Mouse (Mus musculus) G1E (cell line): ENCODE measurements around the gene Kcnma1. TPM values are rescaled to one million over a fixed set of nuclear protein-coding genes. Genes with fewer than 3 reads are reported as not detected.
A peak's percentile ranks its signal among the peaks of the same experiment; 100 is the strongest.

Experiments
- ATAC-seq: 2 replicates; pipeline ENCODE4 v1.8.0; 2016; ENCODE audit warnings: mild to moderate bottlenecking; ENCODE audit not compliant: insufficient number of reproducible peaks, poor library complexity, low FRiP score, severe bottlenecking; ENCODE audit errors: extremely low read depth
- DNase-seq: peaks from one replicate; pipeline ENCODE4 v3.0.0; 2012; ENCODE audit warnings: low spot score
- H3K27me3 ChIP-seq: 2 replicates; pipeline ENCODE4 v1.6.1; 2012; ENCODE audit warnings: mild to moderate bottlenecking, low read length, inconsistent platforms; ENCODE audit not compliant: insufficient read depth
- H3K36me3 ChIP-seq: replicated peaks from 2 replicates; pipeline ENCODE3; 2012; ENCODE audit warnings: mild to moderate bottlenecking, inconsistent platforms
- H3K4me1 ChIP-seq: 2 replicates; pipeline ENCODE4 v1.6.1; 2012; ENCODE audit warnings: low read depth, low read length, inconsistent platforms, mixed read lengths; ENCODE audit not compliant: insufficient read depth
- H3K4me3 ChIP-seq: 2 replicates; pipeline ENCODE4 v1.5.1; 2012; ENCODE audit warnings: low read depth, mild to moderate bottlenecking, inconsistent platforms, low read length, moderate library complexity, mixed read lengths
- H3K9me3 ChIP-seq: replicated peaks from 2 replicates; pipeline ENCODE4 v1.6.1; 2012; ENCODE audit warnings: inconsistent platforms
- CTCF ChIP-seq: IDR thresholded peaks from 2 replicates; pipeline ENCODE4 v1.5.1; 2012; ENCODE audit warnings: low read depth, low read length, inconsistent platforms, mixed read lengths
- GATA1 ChIP-seq: IDR thresholded peaks from 2 replicates; pipeline ENCODE4 v1.6.1; 2012; ENCODE audit warnings: borderline replicate concordance, low read length, inconsistent platforms, mixed read lengths
- GATA2 ChIP-seq: IDR thresholded peaks from 2 replicates; pipeline ENCODE4 v1.6.1; 2012; ENCODE audit warnings: low read depth, low read length, inconsistent platforms, borderline replicate concordance
- POLR2AphosphoS5 ChIP-seq: IDR thresholded peaks from 2 replicates; pipeline ENCODE4 v1.6.1; 2012; ENCODE audit warnings: low read depth, low read length, inconsistent platforms; ENCODE audit not compliant: insufficient replicate concordance
- TAL1 ChIP-seq: conservative IDR thresholded peaks from 2 replicates; pipeline ENCODE4 v1.6.1; 2012; ENCODE audit warnings: low read depth, low read length, inconsistent platforms, mixed read lengths
- polyA plus RNA-seq: library from polyadenylated mRNA; stranded (reverse); fragments of >175 nt; gene quantifications from 2 replicates; pipeline ENCODE4 v1.2.3, GENCODE M21; 2012
- total RNA-seq, 2 experiments: library from RNA; stranded (forward) in 1 of 2; stranded (reverse) in 1 of 2; fragments of 200-1000 nt in 1 of 2; fragments of >200 nt in 1 of 2; fragmentation: Nextera tagmentation in 1 of 2; gene quantifications; 2 replicates each; pipeline ENCODE4 v1.2.3; 2014 to 2017

The Kcnma1 gene
- total and polyA plus RNA-seq, 3 experiments, result 0.27 TPM; not detected in 2

- Histone ChIP-seq H3K4me3 (no peak overlapping the region), H3K4me1 (no peaks in the 10 kb centered on the region), H3K27me3 (no peaks in the 10 kb centered on the region), H3K9me3 (no peaks in the 10 kb centered on the region), H3K36me3 (no peaks in the 10 kb centered on the region)
- TF ChIP-seq GATA2, result no peak
- TF ChIP-seq TAL1, result no peak
- no peak for TF ChIP-seq POLR2AphosphoS5
- TF ChIP-seq GATA1, result no peak
- no peak for TF ChIP-seq CTCF
- DNase-seq, result no peak
- ATAC-seq, result no peak
These were observed 325.8 kb downstream of the Kcnma1 start for GRCm38 (mm10) chr14:23688513-23688912.

- ATAC-seq (no peak), DNase-seq (no peak)
- Histone ChIP-seq H3K4me1 (no peaks in the 10 kb centered on the region), H3K36me3 (no peaks in the 10 kb centered on the region), H3K27me3 (no peaks in the 10 kb centered on the region), H3K4me3 (no peak overlapping the region), H3K9me3 (no peaks in the 10 kb centered on the region)
- TF ChIP-seq GATA2, result no peak
- no peak for TF ChIP-seq POLR2AphosphoS5
- no peak for TF ChIP-seq GATA1
- TF ChIP-seq TAL1, result no peak
- TF ChIP-seq CTCF, result no peak
These were observed 329.7 kb downstream of the Kcnma1 start for GRCm38 (mm10) chr14:23684463-23685066.

- Histone ChIP-seq H3K4me1 (no peaks in the 10 kb centered on the region), H3K4me3 (no peak overlapping the region), H3K36me3 (no peaks in the 10 kb centered on the region), H3K27me3 (no peaks in the 10 kb centered on the region), H3K9me3 (no peaks in the 10 kb centered on the region)
- no peak for ATAC-seq
- no peak for TF ChIP-seq CTCF
- no peak for TF ChIP-seq GATA1
- no peak for TF ChIP-seq GATA2
- no peak for TF ChIP-seq TAL1
- TF ChIP-seq POLR2AphosphoS5, result no peak
- DNase-seq, result no peak
These were observed 331.5 kb downstream of the Kcnma1 start for GRCm38 (mm10) chr14:23682758-23683157.

GRCm38 (mm10) chr14:23679378-23679777, 334.9 kb downstream of the Kcnma1 start:
- H3K4me1 ChIP-seq, result no peaks in the 10 kb centered on the region
- H3K9me3 ChIP-seq, result no peaks in the 10 kb centered on the region
- TF ChIP-seq GATA1, result no peak
- TF ChIP-seq TAL1, result no peak
- TF ChIP-seq CTCF, result 0 out of 2 replicates have a peak, but pooled peaks have one; percentile 19
- TF ChIP-seq GATA2, result no peak
- no peaks in the 10 kb centered on the region for H3K36me3 ChIP-seq
- H3K4me3 ChIP-seq, result no peak overlapping the region
- no peak for DNase-seq
- no peak for ATAC-seq
- no peaks in the 10 kb centered on the region for H3K27me3 ChIP-seq

GRCm38 (mm10) chr14:23666420-23666819, 347.9 kb downstream of the Kcnma1 start:
- no peaks in the 10 kb centered on the region for H3K36me3 ChIP-seq
- H3K4me1 ChIP-seq, result no peaks in the 10 kb centered on the region
- no peak for TF ChIP-seq CTCF
- no peak for TF ChIP-seq POLR2AphosphoS5
- no peak for TF ChIP-seq GATA1
- no peak for TF ChIP-seq TAL1
- TF ChIP-seq GATA2, result no peak
- H3K27me3 ChIP-seq, result no peaks in the 10 kb centered on the region
- H3K9me3 ChIP-seq, result no peaks in the 10 kb centered on the region; the same call in 1 of the 2 replicates
- H3K4me3 ChIP-seq, result no peak overlapping the region
- ATAC-seq (no peak), DNase-seq (no peak)

- Histone ChIP-seq H3K9me3 (no peaks in the 10 kb centered on the region), H3K36me3 (no peaks in the 10 kb centered on the region), H3K4me3 (no peak overlapping the region), H3K4me1 (no peaks in the 10 kb centered on the region), H3K27me3 (no peaks in the 10 kb centered on the region)
- no peak for DNase-seq
- TF ChIP-seq POLR2AphosphoS5 (no peak), CTCF (no peak), GATA2 (no peak), TAL1 (no peak), GATA1 (no peak)
- no peak for ATAC-seq
These were observed 362.6 kb downstream of the Kcnma1 start for GRCm38 (mm10) chr14:23651682-23652081.
